Comparison of ENCODE assay signal across 3 mouse cellular contexts in genomic region chr11:60368909-60369308, GRCm38 (mm10).
TF ChIP-seq lines count a peak whose summit lies in the region.

No protein-coding gene starts in this region.

TF ChIP-seq in C2C12, 6 proteins besides CTCF, POLR2A, EP300 and RAD21:
- TF ChIP-seq USF1 (IDR thresholded peaks at IDR 0.05; ENCODE audit: low read depth) (peak; percentile 93), MYOG (IDR thresholded peaks at IDR 0.05; ENCODE audit: control insufficient read depth, extremely low read depth, insufficient read length) (no peak)
TF ChIP-seq in C2C12: peak in this region for 1.

TF ChIP-seq in MEL, 35 proteins besides CTCF, POLR2A, EP300 and RAD21:
- TF ChIP-seq USF1 (IDR thresholded peaks at IDR 0.05; ENCODE audit: low read depth, low read length) (peak; percentile 82), USF2 (IDR thresholded peaks at IDR 0.05; ENCODE audit: borderline replicate concordance in 1 of 2, insufficient read depth in 1 of 2, low read depth in 1 of 2, low read length in 2 of 2) (0 out of 4 replicates have a peak, but pooled peaks of 1 of the 2 experiments have one; percentile 39), GATA1 (IDR thresholded peaks at IDR 0.05; ENCODE audit: low read depth, low read length) (no peak)

TF ChIP-seq in myocyte, 11 proteins besides CTCF, POLR2A, EP300 and RAD21:
- TF ChIP-seq POLR2AphosphoS2 (IDR thresholded peaks at IDR 0.05; ENCODE audit: insufficient read length, low read depth) = no peak
- TF ChIP-seq USF1 (IDR thresholded peaks at IDR 0.05; ENCODE audit: low read depth) = peak; percentile 87
- TF ChIP-seq MYOD1 (IDR thresholded peaks at IDR 0.05; ENCODE audit: control insufficient read depth in 1 of 3, insufficient read length in 2 of 3, low read depth in 2 of 3) = no peak
